Mouse (Mus musculus): Measurements from ENCODE around the gene Chml.

DNA sequence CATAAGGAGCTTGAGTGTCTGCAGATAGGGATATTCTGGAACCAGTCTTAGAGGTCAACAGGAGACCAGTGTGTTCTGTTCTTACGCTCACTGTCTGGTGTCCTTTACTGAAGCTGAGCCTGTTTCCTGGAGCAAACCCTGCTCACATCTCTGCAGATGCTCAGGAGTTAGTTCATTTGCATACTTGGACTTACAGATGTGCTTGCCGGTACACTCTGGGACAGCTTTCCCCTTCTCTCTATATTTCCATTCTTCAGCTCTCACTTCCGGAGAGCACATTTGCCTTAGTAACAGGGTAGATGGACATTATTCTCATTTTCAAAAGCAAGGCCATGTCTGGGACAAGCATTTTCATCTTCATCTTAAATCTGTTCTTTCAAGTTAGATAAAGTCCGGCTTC, 44.1 kb downstream of the Chml start:
- TF ChIP-seq GATA1 (IDR thresholded peaks at IDR 0.05; ENCODE audit: low read length) (no peak), TAL1 (IDR thresholded peaks at IDR 0.05; ENCODE audit: low read length) (no peak)

All from erythroblast, embryonic 14.5 days (primary cell).